Mouse (Mus musculus): ENCODE measurements around the gene Cox8a. TPM values are rescaled to one million over a fixed set of nuclear protein-coding genes. Genes with fewer than 3 reads are reported as not detected.

Gene Cox8a
- polyA plus RNA-seq, 1 experiment from 2014 or later: 1,740 TPM

- TF ChIP-seq CTCF (IDR thresholded peaks at IDR 0.05): no peak
- ATAC-seq: peak; percentile 10
- in situ Hi-C loops (cut with MboI; ENCODE audit: low pct_unique_long_range_greater_than_20kb): no loop called here
- DNase-seq (ENCODE audit: low read depth, low spot score): no peak
- ChIA-PET POLR2A (interaction anchor here (0.6 to 1.2 kb wide), 8 partner anchors 9 to 72 kb away, joined by 3 to 5 read pairs (median 3); no protein-coding TSS in a partner anchor), CTCF (no interaction called here)
- no peaks in the 10 kb centered on the region for H3K27me3 ChIP-seq
These were observed 51.8 kb downstream of the Cox8a start for GRCm38 (mm10) chr19:7165509-7166199.

Other genes starting within 250 kb of the Cox8a start
- 267 TPM for gene Ppp1r14b, start 242.6 kb downstream of the Cox8a start, polyA plus RNA-seq (2021)
- gene Plcb3, start 241.1 kb downstream of the Cox8a start, polyA plus RNA-seq (2021): 59.6 TPM
- gene Fkbp2, start 237.1 kb downstream of the Cox8a start, polyA plus RNA-seq (2021): 167 TPM
- 87.1 TPM for gene Vegfb, start 230.0 kb downstream of the Cox8a start, polyA plus RNA-seq (2021)
- gene Dnajc4, start 225.0 kb downstream of the Cox8a start, polyA plus RNA-seq (2021): 26.0 TPM
- gene Nudt22, start 221.5 kb downstream of the Cox8a start, polyA plus RNA-seq (2021): 60.5 TPM
- 20.7 TPM for gene Trpt1, start 221.5 kb downstream of the Cox8a start, polyA plus RNA-seq (2021)
- gene Fermt3, start 198.1 kb downstream of the Cox8a start, polyA plus RNA-seq (2021): 0.22 TPM
- 301 TPM for gene Stip1, start 177.6 kb downstream of the Cox8a start, polyA plus RNA-seq (2021)
- 33.9 TPM for gene Macrod1, start 160.8 kb downstream of the Cox8a start, polyA plus RNA-seq (2021)
- 12.6 TPM for gene Flrt1, start 111.9 kb downstream of the Cox8a start, polyA plus RNA-seq (2021)
- gene Otub1, start 11.3 kb downstream of the Cox8a start, polyA plus RNA-seq (2021): 166 TPM
- gene Naa40, start 23.6 kb upstream of the Cox8a start, polyA plus RNA-seq (2021): 60.8 TPM
- gene Rcor2, start 49.7 kb upstream of the Cox8a start, polyA plus RNA-seq (2021): 7.6 TPM
- gene Mark2, start 124.2 kb upstream of the Cox8a start, polyA plus RNA-seq (2021): 76.9 TPM
- gene Spindoc, start 165.4 kb upstream of the Cox8a start, polyA plus RNA-seq (2021): 32.7 TPM
- gene 2700081O15Rik, start 200.0 kb upstream of the Cox8a start, polyA plus RNA-seq (2021): 45.1 TPM

All from Patski (cell line).